Mouse (Mus musculus): ENCODE measurements around the gene Grip1.
A peak's percentile ranks its signal among the peaks of the same experiment; 100 is the strongest.

Gene Grip1

GRCm38 (mm10) chr10:119935231-119935630 is 481.6 kb downstream of the Grip1 start:
- no peak for DNase-seq (ENCODE audit: low read depth, low spot score)

- no peak for DNase-seq (ENCODE audit: low read depth, low spot score)
These were observed 483.9 kb downstream of the Grip1 start for GRCm38 (mm10) chr10:119937481-119937880.

GRCm38 (mm10) chr10:119943906-119944305 is 490.3 kb downstream of the Grip1 start:
- no peak for DNase-seq (ENCODE audit: low read depth, low spot score)

GRCm38 (mm10) chr10:119951460-119951859 is 497.8 kb downstream of the Grip1 start:
- DNase-seq (ENCODE audit: low read depth, low spot score) = no peak

- DNase-seq (ENCODE audit: low read depth, low spot score) = no peak
These were observed 503.8 kb downstream of the Grip1 start for GRCm38 (mm10) chr10:119957260-119957955.

GRCm38 (mm10) chr10:119960915-119961314 is 507.3 kb downstream of the Grip1 start:
- DNase-seq (ENCODE audit: low read depth, low spot score) = no peak

- no peak for DNase-seq (ENCODE audit: low read depth, low spot score)
These were observed 512.7 kb downstream of the Grip1 start for GRCm38 (mm10) chr10:119966321-119966720.

GRCm38 (mm10) chr10:119979396-119979795 is 525.8 kb downstream of the Grip1 start:
- DNase-seq (ENCODE audit: low read depth, low spot score) = no peak

GRCm38 (mm10) chr10:119980032-119980431 is 526.4 kb downstream of the Grip1 start:
- DNase-seq (ENCODE audit: low read depth, low spot score) = no peak

GRCm38 (mm10) chr10:119984299-119984698 is 530.7 kb downstream of the Grip1 start:
- DNase-seq (ENCODE audit: low read depth, low spot score) = peak; percentile 24

GRCm38 (mm10) chr10:119998475-119998874 is 544.8 kb downstream of the Grip1 start:
- no peak for DNase-seq (ENCODE audit: low read depth, low spot score)

- no peak for DNase-seq (ENCODE audit: low read depth, low spot score)
These were observed 548.5 kb downstream of the Grip1 start for GRCm38 (mm10) chr10:120002149-120002548.

- DNase-seq (ENCODE audit: low read depth, low spot score) = no peak
These were observed 550.5 kb downstream of the Grip1 start for GRCm38 (mm10) chr10:120004096-120004495.

- DNase-seq (ENCODE audit: low read depth, low spot score) = no peak
These were observed 552.0 kb downstream of the Grip1 start for GRCm38 (mm10) chr10:120005581-120005980.

GRCm38 (mm10) chr10:120012331-120012730 is 558.7 kb downstream of the Grip1 start:
- DNase-seq (ENCODE audit: low read depth, low spot score) = no peak

GRCm38 (mm10) chr10:120015117-120015516 is 561.5 kb downstream of the Grip1 start:
- no peak for DNase-seq (ENCODE audit: low read depth, low spot score)

- DNase-seq (ENCODE audit: low read depth, low spot score) = no peak
These were observed 572.8 kb downstream of the Grip1 start for GRCm38 (mm10) chr10:120026437-120026836.

GRCm38 (mm10) chr10:120030901-120031300 is 577.3 kb downstream of the Grip1 start:
- DNase-seq (ENCODE audit: low read depth, low spot score) = no peak

- no peak for DNase-seq (ENCODE audit: low read depth, low spot score)
These were observed 577.7 kb downstream of the Grip1 start for GRCm38 (mm10) chr10:120031316-120031715.

GRCm38 (mm10) chr10:120033866-120034265 is 580.2 kb downstream of the Grip1 start:
- no peak for DNase-seq (ENCODE audit: low read depth, low spot score)

- no peak for DNase-seq (ENCODE audit: low read depth, low spot score)
These were observed 581.6 kb downstream of the Grip1 start for GRCm38 (mm10) chr10:120035211-120035733.

- DNase-seq (ENCODE audit: low read depth, low spot score) = no peak
These were observed 582.2 kb downstream of the Grip1 start for GRCm38 (mm10) chr10:120035824-120036223.

GRCm38 (mm10) chr10:120038194-120038593 is 584.6 kb downstream of the Grip1 start:
- no peak for DNase-seq (ENCODE audit: low read depth, low spot score)

- no peak for DNase-seq (ENCODE audit: low read depth, low spot score)
These were observed 590.6 kb downstream of the Grip1 start for GRCm38 (mm10) chr10:120044237-120044636.

Measured in forelimb bud, embryonic 11.5 days (tissue).